Mouse (Mus musculus) hematopoietic stem cell, adult 5-6 weeks (primary cell): ENCODE data around the gene Tnfrsf4. TPM values are rescaled to one million over a fixed set of nuclear protein-coding genes. Genes with fewer than 3 reads are reported as not detected.

ENCODE experiments used
- ATAC-seq, 2 experiments: fragments of 125-278 bp in 1 of 2; replicated peaks in 1 of 2; 2 replicates each; pipeline ENCODE4 v1.8.0; 2016 to 2017; ENCODE audit warnings: inconsistent platforms in 2 of 2, mild to moderate bottlenecking in 2 of 2, moderate number of reproducible peaks in 2 of 2, low read depth in 1 of 2, moderate TSS enrichment in 1 of 2; ENCODE audit not compliant: low FRiP score in 2 of 2, poor library complexity in 2 of 2, severe bottlenecking in 2 of 2, insufficient read depth in 1 of 2, low TSS enrichment in 1 of 2
- total RNA-seq: library from RNA; stranded (forward); fragments of 172-1452, 232-1000 nt; gene quantifications from 2 replicates; pipeline ENCODE4 v1.2.3, GENCODE M21; 2017

Gene Tnfrsf4
- total RNA-seq, 1 experiment from 2014 or later = 2.3 TPM

GRCm38 (mm10) chr4:156055173-156055572 lies 41.5 kb downstream of the Tnfrsf4 start:
- ATAC-seq = no peak

- no peak for ATAC-seq
Observed at GRCm38 (mm10) chr4:156057702-156058101, 44.1 kb downstream of the Tnfrsf4 start.

- no peak for ATAC-seq
Observed at GRCm38 (mm10) chr4:156058826-156059225, 45.2 kb downstream of the Tnfrsf4 start.

- ATAC-seq = no peak
Observed at GRCm38 (mm10) chr4:156059261-156059660, 45.6 kb downstream of the Tnfrsf4 start, which contains the start of gene Ttll10. Gene Ttll10 (minus strand): TSS chr4:156059414.

DNA sequence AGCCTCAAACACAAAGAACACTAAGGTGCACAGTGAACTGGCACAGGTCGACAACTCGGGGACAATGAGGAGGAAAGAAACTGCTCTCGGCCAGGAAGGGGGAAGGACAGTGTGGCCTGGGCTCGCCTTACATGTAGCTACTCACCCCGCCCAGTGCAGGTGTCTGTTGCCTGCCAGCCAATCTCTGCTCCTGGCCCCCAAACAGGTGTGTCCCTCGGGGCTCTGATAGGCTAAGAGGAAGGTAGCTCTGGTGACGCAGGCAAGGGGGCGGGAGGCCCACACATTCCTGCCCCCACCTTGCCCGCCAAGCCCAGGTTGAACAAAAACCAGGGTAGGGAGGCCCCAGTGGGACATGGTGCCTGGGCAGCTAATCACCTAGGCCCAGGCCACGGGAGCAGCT lies 46.1 kb downstream of the Tnfrsf4 start:
- ATAC-seq = no peak

DNA sequence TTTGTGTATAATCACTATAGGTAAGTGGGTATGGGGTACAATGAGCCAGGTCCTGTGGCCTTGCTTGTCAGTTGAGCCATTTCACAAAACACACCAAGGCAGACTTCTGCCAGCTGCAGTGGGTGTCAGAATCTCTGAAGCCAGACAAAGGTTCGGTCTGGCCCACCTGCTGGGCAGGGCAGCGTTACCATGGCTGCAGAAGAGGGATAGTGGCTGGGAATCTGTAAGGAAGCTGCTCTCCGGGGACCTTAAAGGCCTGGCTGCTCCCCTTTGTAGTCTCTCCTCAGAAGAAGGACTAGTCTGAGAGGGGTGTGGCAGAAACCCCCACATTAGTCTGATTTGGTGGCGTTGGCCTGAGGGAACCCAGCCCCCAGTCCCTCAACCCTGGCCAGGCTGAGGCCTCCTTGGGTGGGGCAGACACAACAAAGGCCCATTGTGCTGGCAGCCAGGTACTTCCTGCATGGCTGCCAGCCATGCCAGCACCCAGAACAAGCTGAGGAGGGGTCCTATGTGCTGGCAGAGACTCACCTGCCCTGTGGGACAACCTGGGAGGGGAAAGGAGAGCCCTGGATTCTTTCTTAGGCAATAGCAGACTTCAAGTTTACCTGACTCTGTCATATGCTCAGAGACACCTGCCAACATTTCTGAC lies 50.3 kb downstream of the Tnfrsf4 start:
- ATAC-seq = no peak

DNA sequence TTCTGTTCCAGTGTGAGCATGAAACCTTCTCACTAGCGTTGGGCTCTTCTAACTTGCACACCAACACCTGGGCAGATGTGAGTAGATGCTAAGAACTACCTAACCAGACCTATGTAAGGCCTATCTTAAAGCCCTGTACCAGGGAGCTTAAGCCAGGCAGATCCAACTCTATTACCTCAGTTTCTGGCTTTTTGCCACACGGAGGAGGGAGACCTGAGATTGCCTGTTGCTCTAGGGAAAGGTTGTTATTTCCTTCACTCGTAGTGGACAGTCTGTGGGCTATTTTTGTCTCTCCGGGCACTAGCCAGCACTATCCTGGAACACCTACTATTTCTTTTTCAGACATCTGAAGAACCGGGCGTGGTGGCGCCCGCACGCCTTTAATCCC lies 50.9 kb downstream of the Tnfrsf4 start:
- ATAC-seq = no peak

GRCm38 (mm10) chr4:156065156-156065894 lies 51.7 kb downstream of the Tnfrsf4 start:
- no peak for ATAC-seq

Other genes with a start within 250 kb of the Tnfrsf4 start
- gene Vwa1, start 239.1 kb upstream of the Tnfrsf4 start, total RNA-seq = 0.30 and 0.31 TPM in 2 replicates
- 0.05 TPM in 1 of 2 replicates, not detected in the other for gene Tmem88b, start 228.0 kb upstream of the Tnfrsf4 start, total RNA-seq
- not detected in 2 replicates for gene Ankrd65, start 223.4 kb upstream of the Tnfrsf4 start, total RNA-seq
- 47.9 and 55.7 TPM in 2 replicates for gene Mrpl20, start 211.0 kb upstream of the Tnfrsf4 start, total RNA-seq
- 120 and 133 TPM in 2 replicates for gene Ccnl2, start 201.4 kb upstream of the Tnfrsf4 start, total RNA-seq
- 93.5 and 114 TPM in 2 replicates for gene Aurkaip1, start 182.6 kb upstream of the Tnfrsf4 start, total RNA-seq
- 1.4 and 13.4 TPM in 2 replicates for gene Mxra8, start 174.2 kb upstream of the Tnfrsf4 start, total RNA-seq
- 21.0 and 23.8 TPM in 2 replicates for gene Dvl1, start 166.4 kb upstream of the Tnfrsf4 start, total RNA-seq
- 0.45 and 0.75 TPM in 2 replicates for gene Tas1r3, start 150.5 kb upstream of the Tnfrsf4 start, total RNA-seq
- 7.3 and 8.5 TPM in 2 replicates for gene Cptp, start 144.4 kb upstream of the Tnfrsf4 start, total RNA-seq
- gene Ints11, start 144.3 kb upstream of the Tnfrsf4 start, total RNA-seq = 22.6 and 24.8 TPM in 2 replicates
- gene Pusl1, start 122.1 kb upstream of the Tnfrsf4 start, total RNA-seq = 23.3 and 26.5 TPM in 2 replicates
- 3.7 and 13.8 TPM in 2 replicates for gene Acap3, start 122.0 kb upstream of the Tnfrsf4 start, total RNA-seq
- gene Ube2j2, start 70.0 kb upstream of the Tnfrsf4 start, total RNA-seq = 80.7 and 104 TPM in 2 replicates
- gene C1qtnf12, start 51.5 kb upstream of the Tnfrsf4 start, total RNA-seq = 12.1 and 36.7 TPM in 2 replicates
- 8.6 and 11.8 TPM in 2 replicates for gene B3galt6, start 21.2 kb upstream of the Tnfrsf4 start, total RNA-seq
- gene Sdf4, start 21.0 kb upstream of the Tnfrsf4 start, total RNA-seq = 151 and 176 TPM in 2 replicates
- gene Tnfrsf18, start 12.3 kb downstream of the Tnfrsf4 start, total RNA-seq = 14.5 and 33.5 TPM in 2 replicates
- 1.3 TPM in 1 of 2 replicates, not detected in the other for gene Ttll10, start 45.6 kb downstream of the Tnfrsf4 start, total RNA-seq
- gene 9430015G10Rik, start 96.1 kb downstream of the Tnfrsf4 start, total RNA-seq = 35.2 and 42.8 TPM in 2 replicates
- not detected in 2 replicates for gene Rnf223, start 116.7 kb downstream of the Tnfrsf4 start, total RNA-seq
- 2.1 and 5.2 TPM in 2 replicates for gene Agrn, start 183.6 kb downstream of the Tnfrsf4 start, total RNA-seq
- 4.3 and 6.7 TPM in 2 replicates for gene Isg15, start 187.0 kb downstream of the Tnfrsf4 start, total RNA-seq
- 1.9 and 2.6 TPM in 2 replicates for gene AW011738, start 189.5 kb downstream of the Tnfrsf4 start, total RNA-seq
- gene Perm1, start 202.0 kb downstream of the Tnfrsf4 start, total RNA-seq = not detected in 2 replicates
- 19.0 and 29.3 TPM in 2 replicates for gene Plekhn1, start 221.0 kb downstream of the Tnfrsf4 start, total RNA-seq
- gene Noc2l, start 222.2 kb downstream of the Tnfrsf4 start, total RNA-seq = 125 and 131 TPM in 2 replicates
- gene Samd11, start 241.8 kb downstream of the Tnfrsf4 start, total RNA-seq = 0.30 and 0.63 TPM in 2 replicates